1 mouse cellular context compared by ENCODE assay signal in the genomic region with DNA sequence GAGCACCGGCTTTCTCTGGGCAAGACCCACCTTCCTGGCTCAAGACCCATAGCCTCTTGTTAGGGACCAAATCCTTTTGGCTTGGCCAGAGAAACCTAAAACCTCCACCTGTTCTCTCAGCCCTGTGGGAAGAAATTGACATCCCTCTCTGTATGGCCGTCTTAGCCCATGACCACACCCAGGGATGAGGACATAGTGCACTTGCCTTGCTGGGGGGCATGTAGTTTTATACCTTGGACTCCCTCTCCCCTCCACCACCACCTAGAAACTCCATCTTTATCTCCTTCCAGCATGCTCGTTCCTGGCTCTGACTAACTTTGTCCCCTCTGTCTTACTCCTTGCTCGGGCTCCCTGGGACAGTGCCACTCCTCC.
A peak's percentile ranks its signal among the peaks of the same experiment; 100 is the strongest.
TF ChIP-seq lines count a peak whose summit lies in the region.

No protein-coding gene starts in this region.

TF ChIP-seq in MEL, 35 proteins besides CTCF, POLR2A, EP300 and RAD21 (continued from another document):
- TF ChIP-seq HCFC1 (IDR thresholded peaks at IDR 0.05; ENCODE audit: low read depth, low read length), result no peak
- TF ChIP-seq ETS1 (IDR thresholded peaks at IDR 0.05; ENCODE audit: low read depth, low read length), result no peak
- no peak for TF ChIP-seq TCF12 (IDR thresholded peaks at IDR 0.05; ENCODE audit: low read depth, low read length)
- TF ChIP-seq MYC (IDR thresholded peaks at IDR 0.05; ENCODE audit: low read depth, low read length), result no peak
- no peak for TF ChIP-seq ZC3H11A (IDR thresholded peaks at IDR 0.05; ENCODE audit: low read depth, low read length)
- no peak for TF ChIP-seq BHLHE40 (IDR thresholded peaks at IDR 0.05; ENCODE audit: borderline replicate concordance, low read depth, low read length)
- TF ChIP-seq MXI1 (IDR thresholded peaks at IDR 0.05; ENCODE audit: low read depth, low read length), result 0 out of 2 replicates have a peak, but pooled peaks have one; percentile 7
- no peak for TF ChIP-seq UBTF (IDR thresholded peaks at IDR 0.05; ENCODE audit: borderline replicate concordance, insufficient read depth, low read depth, low read length)
- 0 out of 2 replicates have a peak, but pooled peaks have one; percentile 18 for TF ChIP-seq MAZ (IDR thresholded peaks at IDR 0.05; ENCODE audit: low read depth, low read length)
- no peak for TF ChIP-seq JUND (IDR thresholded peaks at IDR 0.05; ENCODE audit: low read depth, low read length)
- TF ChIP-seq ZKSCAN1 (IDR thresholded peaks at IDR 0.05; ENCODE audit: low read depth, low read length), result no peak
